Mouse (Mus musculus) embryonic stem cell, embryonic (primary cell): ENCODE data around the gene Isoc2a.

ENCODE experiments used
- CTCF ChIA-PET, 4 experiments: fragments of 300-600 bp in 2 of 4; fragments of 350-600 bp in 2 of 4; sonication (Branson Sonifier 250); formaldehyde crosslinking; loops; one replicate each; lab custom pipeline; 2022; ENCODE audit warnings: inconsistent platforms in 2 of 4; lab: Charles Lee
- POLR2A ChIA-PET, 4 experiments: fragments of 300-600 bp in 2 of 4; fragments of 350-600 bp in 2 of 4; sonication (Branson Sonifier 250); formaldehyde crosslinking; loops; one replicate each; lab custom pipeline; 2022; ENCODE audit warnings: antibody characterized with exemption in 4 of 4, inconsistent platforms in 1 of 4; lab: Charles Lee

Gene Isoc2a

DNA sequence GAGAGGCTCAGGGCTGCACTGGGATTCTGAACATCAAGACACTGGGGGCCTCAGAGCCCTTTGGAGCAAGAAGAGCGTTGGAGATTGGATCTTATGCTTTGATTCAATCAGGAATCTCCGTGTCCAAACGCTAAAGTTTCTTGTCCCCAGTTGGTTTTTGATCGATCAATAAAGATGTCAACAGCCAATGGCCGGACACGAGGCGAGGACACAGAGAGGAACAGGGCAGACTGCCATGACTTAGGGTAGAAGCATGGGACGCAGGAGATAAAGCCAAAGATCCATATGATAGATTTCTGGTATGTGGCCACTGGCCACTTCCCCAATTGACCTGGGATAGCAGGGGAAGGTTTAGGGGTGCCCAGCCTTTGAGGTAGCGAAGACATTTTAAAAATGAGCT is 20.4 kb upstream of the Isoc2a start:
- ChIA-PET POLR2A (interaction anchor here in 3 of 4 experiments (0.6 to 2.4 kb wide), 8 partner anchors 10 to 64 kb away, joined by 3 to 7 read pairs (median 4); partner anchors contain the start of genes Isoc2a (in 2 of the 3), Ube2s (in 2 of the 3) and Rpl28 (in 1 of the 3)), CTCF (interaction anchor here in 3 of 4 experiments (0.6 to 1.8 kb wide), 3 partner anchors 69 to 1965 kb away, joined by 4 to 6 read pairs (median 4); partner anchors contain the start of gene Ssc5d (in 1 of the 3))

DNA sequence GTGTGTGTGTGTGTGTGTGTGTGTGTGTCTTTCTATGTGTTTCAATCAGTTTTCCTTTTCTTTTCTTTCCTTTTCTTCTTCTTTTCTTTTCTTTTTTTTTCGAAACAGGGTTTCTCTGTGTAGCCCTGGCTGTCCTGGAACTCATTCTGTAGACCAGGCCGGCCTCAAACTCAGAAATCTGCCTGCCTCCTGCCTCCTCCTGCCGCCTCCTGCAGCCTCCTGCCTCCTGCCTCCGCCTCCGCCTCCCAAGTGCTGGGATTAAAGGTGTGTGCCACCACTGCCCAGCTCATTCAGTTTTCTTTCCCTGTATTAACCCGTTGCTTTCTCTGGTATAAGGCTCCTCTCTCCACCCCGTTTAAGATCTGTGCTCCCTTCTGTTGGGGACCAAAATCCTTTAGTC is 19.6 kb upstream of the Isoc2a start:
- ChIA-PET CTCF (interaction anchor here in 2 of 4 experiments (0.6 kb wide), 2 partner anchors 68 to 1964 kb away, joined by 4 to 6 read pairs; partner anchors contain the start of gene Ssc5d (in 1 of the 2)), POLR2A (interaction anchor here in 2 of 4 experiments (0.6 to 2.4 kb wide), 10 partner anchors 9 to 1692 kb away, joined by 3 to 7 read pairs (median 4); partner anchors contain the start of genes Ube2s (in 2 of the 2), Cox6b2 (in 1 of the 2), Fiz1 (in 1 of the 2) and Isoc2a (in 1 of the 2))

DNA sequence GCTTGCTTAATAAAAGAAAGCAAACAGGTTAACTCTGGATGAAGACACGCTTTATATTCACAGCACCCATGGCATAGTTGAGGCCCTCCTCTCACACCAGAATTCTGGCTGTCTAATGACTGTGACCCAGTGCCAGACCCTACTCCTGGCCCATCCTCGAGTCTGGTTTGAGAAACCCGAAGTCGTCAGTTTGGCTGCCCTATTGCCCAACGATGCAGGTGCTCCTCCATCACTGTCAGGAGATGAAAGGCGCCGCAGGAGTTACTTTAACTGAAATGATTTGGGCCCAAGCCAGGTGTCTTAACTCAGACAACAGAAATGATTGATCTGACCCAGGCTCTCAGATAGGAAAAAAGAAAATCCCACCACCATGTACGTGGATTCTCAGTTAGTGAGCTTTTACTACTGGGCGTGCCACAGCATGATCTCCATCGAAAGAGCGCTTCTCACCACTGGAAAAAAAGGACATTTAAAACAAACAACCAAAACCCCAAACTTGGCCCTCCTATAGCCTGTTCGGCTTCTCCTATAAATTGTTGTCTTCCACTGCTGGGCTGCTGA is 17.5 kb upstream of the Isoc2a start:
- POLR2A ChIA-PET = interaction anchor here in 3 of 4 experiments (0.8 to 1.9 kb wide), 11 partner anchors 15 to 71 kb away, joined by 3 to 5 read pairs (median 4); partner anchors contain the start of genes Ube2s (in 3 of the 3), Isoc2a (in 2 of the 3), Rpl28 (in 1 of the 3) and Shisa7 (in 1 of the 3)
- CTCF ChIA-PET = interaction anchor here in 1 of 4 experiments (1.3 kb wide), 1 partner anchor 41 kb away, joined by 3 read pairs; no protein-coding TSS in a partner anchor

DNA sequence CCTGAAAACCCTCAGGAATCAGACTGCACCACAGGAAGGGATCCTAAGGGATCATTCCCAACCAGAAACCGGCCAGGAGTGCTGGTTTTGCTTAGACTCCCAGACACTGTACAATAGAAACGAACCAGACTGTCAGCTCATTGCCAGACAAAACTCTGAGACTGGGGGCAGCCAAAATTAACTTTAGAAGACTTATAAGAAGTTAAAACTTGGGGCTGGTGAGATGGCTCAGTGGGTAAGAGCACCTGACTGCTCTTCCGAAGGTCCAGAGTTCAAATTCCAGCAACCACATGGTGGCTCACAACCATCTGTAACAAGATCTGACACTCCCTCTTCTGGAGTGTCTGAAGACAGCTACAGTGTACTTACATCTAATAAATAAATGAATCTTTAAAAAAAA is 16.0 kb upstream of the Isoc2a start:
- CTCF ChIA-PET = interaction anchor here in 2 of 4 experiments (0.6 to 1.4 kb wide), 2 partner anchors 40 to 161 kb away, joined by 3 to 7 read pairs; no protein-coding TSS in a partner anchor
- POLR2A ChIA-PET = interaction anchor here in 3 of 4 experiments (0.6 to 1.6 kb wide), 9 partner anchors 9 to 1557 kb away, joined by 3 to 5 read pairs (median 4); partner anchors contain the start of genes Cox6b2 (in 1 of the 3), Isoc2a (in 1 of the 3), Isoc2b (in 1 of the 3) and Shisa7 (in 1 of the 3)

DNA sequence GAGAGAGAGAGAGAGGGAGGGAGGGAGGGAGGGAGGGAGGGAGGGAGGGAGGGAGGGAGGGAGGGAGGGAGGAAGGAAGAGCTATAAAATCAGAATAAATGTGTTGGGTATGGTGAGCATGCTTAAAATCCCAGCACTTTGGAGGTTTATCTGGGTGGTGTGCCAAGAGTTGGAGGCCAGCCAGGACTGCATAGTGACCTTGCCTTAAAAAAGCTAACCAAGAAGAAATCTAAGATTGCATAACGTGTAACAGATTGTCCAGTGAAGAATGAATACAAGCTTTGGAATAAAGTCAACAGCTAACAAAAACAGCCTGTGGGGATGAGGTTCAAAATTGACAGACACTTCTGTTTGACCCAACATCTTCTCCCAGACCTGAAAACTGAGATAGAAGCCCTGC is 13.9 kb upstream of the Isoc2a start:
- ChIA-PET CTCF (interaction anchor here in 3 of 4 experiments (1.0 to 4.6 kb wide), 4 partner anchors 14 to 76 kb away, joined by 3 to 17 read pairs (median 3); partner anchors contain the start of gene Isoc2a (in 1 of the 3)), POLR2A (interaction anchor here in 3 of 4 experiments (0.6 to 3.2 kb wide), 12 partner anchors 11 to 151 kb away, joined by 3 to 13 read pairs (median 4); partner anchors contain the start of genes Ube2s (in 3 of the 3), Fiz1 (in 1 of the 3), Rpl28 (in 1 of the 3) and Zfp524 (in 1 of the 3))

DNA sequence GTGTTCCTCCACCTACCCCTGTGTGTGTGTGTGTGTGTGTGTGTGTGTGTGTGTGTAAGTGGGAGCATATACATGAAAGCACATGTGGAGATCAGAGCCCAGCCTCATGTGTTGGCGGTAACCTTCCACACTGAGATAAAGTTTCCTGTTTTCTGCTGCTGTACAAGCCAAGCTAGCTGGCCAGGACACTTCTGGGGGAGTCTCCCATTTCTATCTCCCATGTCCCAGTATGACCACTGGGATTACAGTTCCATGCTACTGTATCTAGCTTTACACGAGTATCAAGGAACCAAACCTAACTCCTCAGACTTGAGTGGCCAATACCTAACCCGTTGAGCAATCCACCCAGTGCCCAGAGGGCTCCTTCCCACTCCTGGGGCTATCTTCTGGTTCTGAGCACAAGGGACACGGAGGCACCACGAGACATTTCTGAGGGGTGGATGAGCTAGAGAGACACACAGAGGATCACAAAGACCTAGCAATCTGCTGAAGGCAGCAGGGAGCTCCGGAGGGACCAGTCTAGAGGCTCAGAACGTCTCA is 13.3 kb upstream of the Isoc2a start:
- POLR2A ChIA-PET = interaction anchor here in 3 of 4 experiments (0.7 to 3.2 kb wide), 16 partner anchors 12 to 71 kb away, joined by 3 to 13 read pairs (median 3); partner anchors contain the start of genes Ube2s (in 3 of the 3), Isoc2a (in 1 of the 3) and Rpl28 (in 1 of the 3)
- CTCF ChIA-PET = interaction anchor here (0.6 to 4.6 kb wide), 8 partner anchors 13 to 363 kb away, joined by 3 to 17 read pairs (median 4); partner anchors contain the start of genes Isoc2a (in 2 of the 4) and Zfp784 (in 1 of the 4)

DNA sequence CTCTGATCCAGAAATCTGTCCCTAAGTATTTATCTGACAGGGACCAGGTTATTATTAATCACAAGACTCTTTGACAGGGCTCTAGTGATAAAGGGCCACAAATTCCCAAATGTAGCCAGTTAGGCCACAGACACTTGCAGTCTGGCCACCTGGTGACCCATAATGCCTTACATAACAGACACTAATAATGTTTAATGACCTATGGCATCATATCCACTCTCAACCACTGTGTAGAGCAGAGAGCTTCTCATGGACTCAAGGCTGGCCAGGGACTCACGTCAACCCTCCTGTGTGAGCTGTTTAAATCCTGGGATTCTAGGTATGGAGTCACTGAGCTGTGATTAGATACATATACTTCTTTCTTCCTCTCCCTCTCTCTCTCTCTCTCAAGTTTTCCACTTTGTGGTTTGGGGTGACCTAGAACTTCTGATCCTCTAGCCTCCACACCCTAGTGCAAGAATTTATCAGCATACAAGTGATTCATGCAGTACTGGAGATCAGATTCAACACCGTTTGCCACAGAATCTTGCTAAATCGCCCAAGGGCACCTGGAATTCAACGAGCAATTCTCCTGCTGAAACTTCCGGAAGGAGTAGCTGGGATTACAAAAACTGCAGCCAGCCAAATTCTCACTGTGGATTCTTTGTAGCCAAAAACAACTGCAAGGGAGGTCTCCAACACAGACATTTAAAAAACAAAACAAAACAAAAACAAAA is 12.7 kb upstream of the Isoc2a start:
- ChIA-PET POLR2A (interaction anchor here in 3 of 4 experiments (0.6 to 3.2 kb wide), 14 partner anchors 13 to 141 kb away, joined by 3 to 13 read pairs (median 4); partner anchors contain the start of genes Ube2s (in 3 of the 3), Isoc2a (in 2 of the 3) and Rpl28 (in 1 of the 3)), CTCF (interaction anchor here (0.6 to 4.6 kb wide), 8 partner anchors 12 to 364 kb away, joined by 3 to 17 read pairs (median 4); partner anchors contain the start of genes Isoc2a (in 1 of the 4), Ppp6r1 (in 1 of the 4) and Zfp784 (in 1 of the 4))

DNA sequence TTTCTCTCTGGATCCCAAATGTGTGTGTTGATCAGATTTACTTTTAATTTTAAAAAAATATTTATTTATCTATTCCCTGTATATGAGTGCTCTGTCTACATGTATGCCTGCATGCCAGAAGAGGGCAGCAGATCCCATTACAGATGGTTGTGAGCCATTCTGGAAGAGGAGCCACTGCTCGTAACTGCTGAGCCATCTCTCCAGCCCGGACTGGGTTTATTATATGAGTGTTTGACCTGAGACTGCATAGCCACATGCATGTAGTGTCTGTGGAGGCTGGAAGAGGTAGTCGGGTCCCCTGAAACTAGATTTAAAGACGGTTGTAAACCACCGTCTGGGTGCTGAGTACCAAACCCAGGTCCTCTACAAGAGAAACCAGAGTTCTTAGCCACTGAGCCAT is 11.9 kb upstream of the Isoc2a start:
- ChIA-PET POLR2A (interaction anchor here in 3 of 4 experiments (1.0 to 6.2 kb wide), 18 partner anchors 12 to 113 kb away, joined by 3 to 64 read pairs (median 8); partner anchors contain the start of genes Ube2s (in 2 of the 3), Cox6b2 (in 1 of the 3), Isoc2a (in 1 of the 3) and Rpl28 (in 1 of the 3)), CTCF (interaction anchor here in 3 of 4 experiments (1.4 to 4.6 kb wide), 5 partner anchors 9 to 100 kb away, joined by 4 to 17 read pairs (median 6); no protein-coding TSS in a partner anchor)

DNA sequence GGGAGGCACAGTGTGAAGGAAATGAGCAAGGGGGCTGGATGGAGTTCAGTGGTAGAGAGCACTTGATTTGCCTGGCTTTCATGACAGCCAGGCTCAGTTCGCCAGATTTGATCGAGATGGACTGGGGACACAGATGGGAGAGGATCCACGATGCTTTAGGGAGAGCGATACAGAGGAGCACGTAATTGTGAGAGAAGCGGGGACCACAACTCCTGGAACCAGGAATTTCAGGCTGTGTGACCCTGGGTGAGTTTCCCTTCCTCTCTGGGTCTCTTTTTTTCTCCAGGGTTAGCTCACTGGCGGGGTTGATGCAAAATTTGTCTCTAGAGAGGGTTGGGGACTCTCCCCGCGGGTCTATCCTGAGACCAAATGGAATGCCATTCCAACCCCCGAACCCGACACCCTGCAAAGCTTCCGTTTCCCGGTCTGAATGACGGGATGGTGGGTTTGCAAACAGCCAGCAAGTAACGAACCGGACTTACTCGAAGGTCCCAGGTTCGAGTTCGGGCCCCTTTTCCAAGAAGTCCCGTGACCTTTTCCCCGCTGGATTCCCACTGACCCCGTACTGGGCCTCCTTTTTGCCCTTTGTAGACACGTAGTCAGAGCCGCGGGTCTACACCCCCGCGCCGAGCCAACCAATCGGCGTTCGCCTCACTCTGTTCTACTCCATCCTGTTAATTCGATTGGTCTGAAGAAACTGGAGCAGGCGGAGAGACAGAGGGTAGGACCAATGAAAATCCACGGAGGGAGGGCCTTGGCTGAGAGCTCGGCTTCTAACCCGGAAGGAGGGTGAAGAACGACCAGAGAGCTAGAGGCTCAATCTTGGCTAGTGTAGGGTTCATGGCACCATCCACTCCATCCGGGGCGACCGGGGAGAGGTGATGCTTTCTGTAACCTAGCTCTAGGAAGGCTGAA is 11.1 kb upstream of the Isoc2a start:
- ChIA-PET CTCF (interaction anchor here (0.5 to 4.6 kb wide), 25 partner anchors 8 to 1328 kb away, joined by 3 to 31 read pairs (median 4); partner anchors contain the start of genes Isoc2a (in 3 of the 4) and Sbk2 (in 1 of the 4)), POLR2A (interaction anchor here (0.6 to 9.3 kb wide), 110 partner anchors 8 to 1643 kb away, joined by 3 to 124 read pairs (median 5); partner anchors contain the start of genes Isoc2a (in 3 of the 4), Rpl28 (in 3 of the 4), Ube2s (in 3 of the 4) and Cox6b2 (in 2 of the 4))

DNA sequence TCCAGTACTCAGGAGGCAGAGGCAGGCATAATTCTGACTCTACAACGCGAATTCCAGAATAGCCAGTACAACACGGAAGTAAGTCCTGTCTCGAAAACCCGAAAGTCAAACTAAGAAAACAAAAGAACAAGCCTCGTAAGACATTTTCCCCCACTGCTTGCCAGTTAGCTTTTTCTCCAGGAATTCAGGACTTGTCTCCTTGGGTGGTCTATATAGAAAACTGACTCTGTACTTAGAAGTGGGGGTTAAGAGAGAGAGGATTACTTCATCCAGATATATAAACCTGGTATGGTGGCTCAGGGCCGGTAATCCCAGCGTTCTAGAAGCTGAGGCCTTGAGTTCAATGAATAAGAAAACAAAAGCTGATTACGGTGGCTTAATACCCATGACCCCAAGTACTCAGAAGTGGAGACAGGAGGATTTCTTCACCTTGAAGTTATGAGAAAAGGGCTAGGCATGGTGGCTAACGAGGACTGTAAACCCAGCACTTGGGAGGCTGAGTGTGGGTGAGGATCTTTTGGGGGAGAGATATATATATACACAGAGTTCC is 10.2 kb upstream of the Isoc2a start:
- POLR2A ChIA-PET = interaction anchor here (0.6 to 9.3 kb wide), 111 partner anchors 7 to 1388 kb away, joined by 3 to 124 read pairs (median 5); partner anchors contain the start of genes Isoc2a (in 3 of the 4), Rpl28 (in 3 of the 4), Ube2s (in 3 of the 4) and Cox6b2 (in 2 of the 4)
- CTCF ChIA-PET = interaction anchor here (0.5 to 4.6 kb wide), 28 partner anchors 8 to 1327 kb away, joined by 3 to 31 read pairs (median 4); partner anchors contain the start of genes Isoc2a (in 3 of the 4) and Sbk2 (in 1 of the 4)

DNA sequence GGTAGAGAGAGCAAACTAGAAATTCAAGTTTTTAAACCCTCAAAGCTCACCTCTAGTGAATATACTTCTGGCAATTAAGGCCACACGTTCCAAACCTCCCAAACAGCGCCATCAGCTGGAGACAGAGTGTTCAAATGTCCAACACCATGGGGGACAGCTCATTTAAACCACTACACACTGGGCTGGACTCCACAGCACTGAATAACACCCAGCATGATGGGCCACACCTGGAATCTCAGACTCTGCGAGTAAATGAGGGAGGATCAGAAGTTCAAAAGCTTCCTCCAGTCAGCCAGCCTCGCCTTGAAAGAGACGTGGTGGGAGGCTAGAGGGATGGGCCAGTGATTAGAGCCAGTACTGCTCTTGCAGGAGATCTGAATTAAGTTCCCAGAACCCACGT is 6.8 kb upstream of the Isoc2a start, which contains the start of gene Isoc2b:
Isoc2b (minus strand) TSS at position 126 of the 400 bp plus-strand sequence.
- CTCF ChIA-PET = interaction anchor here in 3 of 4 experiments (0.7 to 1.4 kb wide), 8 partner anchors 10 to 392 kb away, joined by 3 to 5 read pairs (median 3); no protein-coding TSS in a partner anchor
- POLR2A ChIA-PET = interaction anchor here (0.5 to 9.3 kb wide), 30 partner anchors 10 to 153 kb away, joined by 3 to 124 read pairs (median 4); partner anchors contain the start of genes Ube2s (in 3 of the 4), Cox6b2 (in 2 of the 4), Rpl28 (in 2 of the 4) and Kmt5c (in 1 of the 4)

DNA sequence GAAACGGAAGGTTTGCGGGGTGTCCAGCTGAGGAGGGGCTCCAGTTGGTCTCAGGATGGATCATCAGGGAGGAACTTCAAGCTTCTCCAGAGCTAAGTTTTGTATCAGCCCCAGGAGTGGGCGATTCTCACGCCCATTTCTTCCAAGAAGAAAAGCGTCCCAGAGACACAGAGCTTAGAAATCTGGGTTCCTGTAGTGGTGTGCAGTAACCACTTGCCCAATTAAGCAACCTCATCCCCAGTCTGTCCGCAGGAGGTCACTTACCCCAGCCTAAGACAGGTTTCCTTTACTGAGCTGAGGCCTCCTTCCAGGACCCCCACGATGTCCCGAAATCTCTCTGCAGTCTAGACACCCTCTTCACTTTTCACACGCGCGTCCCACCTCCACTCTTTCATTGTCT is 273 bp downstream of the Isoc2a start:
- POLR2A ChIA-PET = interaction anchor here in 3 of 4 experiments (0.5 to 3.5 kb wide), 114 partner anchors 8 to 1486 kb away, joined by 3 to 92 read pairs (median 5); partner anchors contain the start of genes Cox6b2 (in 3 of the 3), Kmt5c (in 3 of the 3), Rpl28 (in 3 of the 3) and Tmem238 (in 3 of the 3)
- CTCF ChIA-PET = interaction anchor here (0.5 to 2.1 kb wide), 34 partner anchors 10 to 369 kb away, joined by 3 to 31 read pairs (median 4); partner anchors contain the start of genes Kmt5c (in 1 of the 4), Sbk2 (in 1 of the 4), Shisa7 (in 1 of the 4) and Tnni3 (in 1 of the 4)

DNA sequence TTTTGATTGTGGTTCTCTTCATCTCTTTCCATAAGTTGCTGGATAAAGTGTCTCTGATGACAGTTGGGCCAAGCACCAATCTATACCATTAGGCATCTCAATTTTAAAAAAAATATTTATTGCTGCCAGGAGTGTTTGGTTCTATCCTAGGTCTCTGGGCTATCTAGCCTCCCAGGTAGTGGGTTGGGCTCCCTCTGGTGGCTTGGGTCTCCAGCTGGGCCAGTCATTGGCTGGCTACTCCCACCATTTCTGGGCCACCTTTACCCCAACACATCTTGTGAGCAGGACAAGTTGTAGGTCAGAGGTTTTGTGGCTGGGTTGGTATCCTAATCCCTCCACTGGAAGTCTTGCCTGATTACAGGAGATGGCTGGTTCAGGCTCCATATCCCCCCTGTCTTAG is 1.2 kb downstream of the Isoc2a start:
- ChIA-PET CTCF (interaction anchor here in 1 of 4 experiments (0.9 to 1.1 kb wide), 2 partner anchors 9 to 12 kb away, joined by 4 to 5 read pairs; no protein-coding TSS in a partner anchor), POLR2A (interaction anchor here (0.7 to 3.5 kb wide), 25 partner anchors 7 to 151 kb away, joined by 3 to 92 read pairs (median 11); partner anchors contain the start of genes Ube2s (in 3 of the 4), Rpl28 (in 2 of the 4), Cox6b2 (in 1 of the 4) and Kmt5c (in 1 of the 4))

DNA sequence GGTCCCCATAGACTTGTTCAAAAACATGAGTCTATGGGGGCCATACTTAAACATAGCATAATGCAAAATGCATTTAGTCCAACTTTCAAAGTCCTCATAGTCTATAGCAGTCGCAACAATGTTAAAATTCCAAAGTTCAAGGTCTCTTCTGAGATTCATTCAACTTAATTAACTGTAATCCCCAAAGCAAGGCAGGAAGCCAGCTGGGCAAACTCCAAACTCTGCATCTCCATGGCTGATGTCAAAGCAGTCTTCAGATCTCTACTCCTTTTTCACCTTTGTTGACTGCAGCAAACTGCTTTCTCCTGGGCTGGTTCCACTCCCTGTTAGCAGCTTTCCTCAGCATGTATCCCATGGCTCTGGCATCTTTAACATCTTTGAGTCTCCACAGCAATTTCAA is 2.1 kb downstream of the Isoc2a start:
- CTCF ChIA-PET = interaction anchor here in 1 of 4 experiments (0.9 kb wide), 1 partner anchor 13 kb away, joined by 5 read pairs; no protein-coding TSS in a partner anchor
- POLR2A ChIA-PET = interaction anchor here in 1 of 4 experiments (1.3 to 1.4 kb wide), 2 partner anchors 13 to 87 kb away, joined by 3 to 5 read pairs; partner anchors contain the start of gene Rpl28
